Mouse (Mus musculus) left cerebral cortex, postnatal 10 days (tissue): ENCODE measurements around the gene Otx2. TPM values are rescaled to one million over a fixed set of nuclear protein-coding genes. Genes with fewer than 3 reads are reported as not detected.

Experiments
- DNase-seq, 2 experiments: peaks; one replicate each; pipeline ENCODE4 v3.0.0; 2021 to 2022; ENCODE audit warnings: low spot score in 2 of 2, mixed read lengths in 1 of 2; ENCODE audit errors: extremely low spot score in 1 of 2
- intact Hi-C: fragments of 180-260 bp; cut with DNase I; formaldehyde crosslinking; loops from one replicate; pipeline ENCODE4 v1.15.1; 2025
- total RNA-seq, 2 experiments: library from RNA; stranded (reverse); gene quantifications; 2 replicates each; pipeline ENCODE4 v1.2.3; 2021

The Otx2 gene
- total RNA-seq, 2 experiments from 2014 or later, result 0.49 TPM; not detected in 1

- DNase-seq, result no peak
- intact Hi-C loops, result no loop called here
Measured at GRCm38 (mm10) chr14:48616361-48616760, 57.3 kb downstream of the Otx2 start.

GRCm38 (mm10) chr14:48608641-48609310 lies 64.8 kb downstream of the Otx2 start:
- intact Hi-C loops, result no loop called here
- no peak for DNase-seq

Other genes with a start within 250 kb of the Otx2 start
- 10 to 100 TPM; 18.6 to 18.7 TPM for gene Tmem260, start 227.7 kb downstream of the Otx2 start, total RNA-seq